Mouse (Mus musculus) gastrocnemius, postnatal 36 days (tissue): ENCODE data around the gene Vwa5b1. TPM values are rescaled to one million over a fixed set of nuclear protein-coding genes. Genes with fewer than 3 reads are reported as not detected.

ENCODE experiments used
- DNase-seq, 2 experiments: peaks; one replicate each; pipeline ENCODE4 v3.0.0; 2022
- intact Hi-C: fragments of 180-260 bp; cut with DNase I; formaldehyde crosslinking; loops from one replicate; pipeline ENCODE4 v1.15.1; 2025
- total RNA-seq, 2 experiments: library from RNA; stranded (reverse); gene quantifications; 2 replicates each; pipeline ENCODE4 v1.2.3; 2021

Vwa5b1 gene
- total RNA-seq, 2 experiments from 2014 or later = not detected

GRCm38 (mm10) chr4:138535610-138536009, 100.1 kb downstream of the Vwa5b1 start:
- intact Hi-C loops = no loop called here
- DNase-seq = no peak

- DNase-seq = no peak
- intact Hi-C loops = no loop called here
Observed at GRCm38 (mm10) chr4:138533877-138534276, 101.8 kb downstream of the Vwa5b1 start.

- intact Hi-C loops = no loop called here
- no peak for DNase-seq
Observed at GRCm38 (mm10) chr4:138531761-138532160, 103.9 kb downstream of the Vwa5b1 start.

- no peak for DNase-seq
- intact Hi-C loops = no loop called here
Observed at GRCm38 (mm10) chr4:138530011-138530410, 105.7 kb downstream of the Vwa5b1 start.

- no peak for DNase-seq
- intact Hi-C loops = no loop called here
Observed at GRCm38 (mm10) chr4:138525684-138526083, 110.0 kb downstream of the Vwa5b1 start.

- intact Hi-C loops = no loop called here
- DNase-seq = no peak
Observed at GRCm38 (mm10) chr4:138524769-138525168, 110.9 kb downstream of the Vwa5b1 start.

GRCm38 (mm10) chr4:138523775-138524174, 111.9 kb downstream of the Vwa5b1 start:
- intact Hi-C loops = no loop called here
- no peak for DNase-seq

- DNase-seq = peak; percentile 29 to 42
- intact Hi-C loops = no loop called here
Observed at GRCm38 (mm10) chr4:138522296-138522695, 113.4 kb downstream of the Vwa5b1 start.

- no peak for DNase-seq
Observed at GRCm38 (mm10) chr4:138517153-138517789, 118.4 kb downstream of the Vwa5b1 start.

GRCm38 (mm10) chr4:138516448-138516847, 119.2 kb downstream of the Vwa5b1 start:
- intact Hi-C loops = no loop called here
- DNase-seq = no peak

More at GRCm38 (mm10) chr4:138517153-138517789, 118.4 kb downstream of the Vwa5b1 start:
- intact Hi-C loops = no loop called here

Other genes starting within 250 kb of the Vwa5b1 start
- not detected for gene Fam43b, start 239.4 kb downstream of the Vwa5b1 start, total RNA-seq
- 10 to 100 TPM; 34.1 to 34.9 TPM for gene Mul1, start 201.2 kb downstream of the Vwa5b1 start, total RNA-seq
- 1 to 10 TPM; 3.4 to 3.9 TPM for gene Camk2n1, start 181.6 kb downstream of the Vwa5b1 start, total RNA-seq
- gene Pla2g2c, start 88.9 kb upstream of the Vwa5b1 start, total RNA-seq = not detected
- under 1 TPM; 0.10 to 0.12 TPM for gene Ubxn10, start 101.3 kb upstream of the Vwa5b1 start, total RNA-seq
- not detected for gene Pla2g2f, start 121.7 kb upstream of the Vwa5b1 start, total RNA-seq
- gene Pla2g2d, start 139.9 kb upstream of the Vwa5b1 start, total RNA-seq = under 1 TPM; 0.20 to 0.27 TPM
- 1 to 10 TPM in 1 of 2 experiments, under 1 TPM in 1; 0.20 to 1.7 TPM for gene Pla2g5, start 227.6 kb upstream of the Vwa5b1 start, total RNA-seq
- not detected for gene Gm13030, start 238.1 kb upstream of the Vwa5b1 start, total RNA-seq
- gene Pla2g2e, start 242.1 kb upstream of the Vwa5b1 start, total RNA-seq = not detected